Mouse (Mus musculus) kidney, postnatal 25 days (tissue): Measurements from ENCODE around the gene Map3k4.
A peak's percentile ranks its signal among the peaks of the same experiment; 100 is the strongest.

ENCODE experiments used
- DNase-seq, 2 experiments: peaks; one replicate each; pipeline ENCODE4 v3.0.0; 2021; ENCODE audit warnings: mixed read lengths in 2 of 2

Map3k4 gene

GRCm38 (mm10) chr17:12318663-12319201, at the start of gene Map3k4:
Map3k4 (minus strand) TSS chr17:12318796.
- peak; percentile 95 to 97 for DNase-seq

DNA sequence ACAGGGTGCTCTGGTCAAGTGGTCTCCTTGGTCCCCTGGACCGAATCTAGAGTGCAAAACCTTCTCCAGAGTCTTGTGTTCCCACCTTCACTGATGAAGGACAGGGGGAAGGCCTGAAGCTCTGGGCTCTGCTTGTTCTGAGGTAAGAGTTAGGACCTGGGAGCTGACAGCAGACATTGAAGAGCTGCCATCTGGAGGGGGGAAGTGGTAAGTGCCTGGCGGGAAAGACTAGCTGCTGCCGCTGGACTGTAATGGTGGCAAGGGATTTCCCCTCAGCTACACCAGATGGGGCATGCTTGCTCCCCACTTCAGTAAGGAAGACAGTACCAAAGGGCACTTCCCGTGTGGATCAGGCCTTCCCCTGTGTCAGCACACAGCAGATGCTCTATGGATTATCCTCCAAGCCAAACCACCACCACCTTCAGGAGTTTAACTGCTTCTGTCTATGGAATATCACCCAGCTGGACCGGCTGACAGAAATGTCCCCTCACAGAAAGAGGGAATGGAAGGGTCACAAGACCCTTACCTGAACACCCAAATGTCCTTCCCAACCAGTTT, 48.9 kb upstream of the Map3k4 start:
- peak; percentile 75 to 79 for DNase-seq

- DNase-seq, result no peak
Observed at GRCm38 (mm10) chr17:12364426-12364735, 45.8 kb upstream of the Map3k4 start.

- no peak for DNase-seq
Observed at GRCm38 (mm10) chr17:12363601-12364425, 45.2 kb upstream of the Map3k4 start.

- no peak for DNase-seq
Observed at GRCm38 (mm10) chr17:12359876-12360275, 41.3 kb upstream of the Map3k4 start.

GRCm38 (mm10) chr17:12352781-12353180, 34.2 kb upstream of the Map3k4 start:
- no peak for DNase-seq

GRCm38 (mm10) chr17:12351564-12351963, 33.0 kb upstream of the Map3k4 start:
- DNase-seq, result no peak

DNA sequence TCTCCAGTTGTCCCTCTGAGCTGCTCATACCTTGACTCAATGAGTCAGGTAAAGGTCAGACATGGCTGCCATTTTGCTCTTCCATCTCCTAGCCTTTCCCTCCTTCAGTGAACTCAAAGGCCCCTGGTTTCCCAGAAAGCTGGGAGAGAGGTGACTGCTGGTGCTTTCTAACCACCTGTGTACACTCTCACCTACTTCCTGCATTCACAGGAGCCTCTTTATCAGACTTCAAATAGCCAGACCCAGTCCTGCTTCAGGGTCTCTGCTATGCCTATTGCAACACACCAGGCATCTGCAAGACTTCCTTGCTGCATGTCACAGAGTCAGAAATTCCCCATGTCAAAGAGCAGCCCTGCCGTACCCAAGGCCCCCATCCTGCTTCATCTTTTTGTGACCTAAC, 28.9 kb upstream of the Map3k4 start:
- no peak for DNase-seq

- DNase-seq, result no peak
Observed at GRCm38 (mm10) chr17:12343702-12344376, 25.2 kb upstream of the Map3k4 start.

- peak; percentile 55 to 65 for DNase-seq
Observed at GRCm38 (mm10) chr17:12337156-12337555, 18.6 kb upstream of the Map3k4 start.

- DNase-seq, result peak; percentile 50 to 75
Observed at GRCm38 (mm10) chr17:12336073-12336868, 17.7 kb upstream of the Map3k4 start.

DNA sequence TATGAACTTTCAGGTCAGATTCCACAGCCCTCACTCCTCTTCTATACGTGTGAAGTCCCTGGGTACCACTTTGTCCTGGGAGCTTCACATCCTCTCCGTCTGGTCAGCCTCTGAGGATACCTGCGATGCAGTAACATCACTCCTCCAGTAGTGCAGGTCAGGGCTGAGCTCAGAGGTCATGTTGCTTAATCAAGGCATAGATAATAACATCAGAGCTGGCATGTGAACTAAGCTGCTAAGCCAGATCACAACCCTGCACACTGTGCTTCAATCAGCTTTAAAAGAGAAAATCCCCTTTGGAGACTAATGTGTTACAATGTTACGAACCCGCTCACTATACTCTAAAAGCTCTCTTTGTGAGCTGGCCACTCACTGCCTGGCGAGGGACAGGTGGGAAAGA, 16.5 kb upstream of the Map3k4 start:
- DNase-seq, result no peak

DNA sequence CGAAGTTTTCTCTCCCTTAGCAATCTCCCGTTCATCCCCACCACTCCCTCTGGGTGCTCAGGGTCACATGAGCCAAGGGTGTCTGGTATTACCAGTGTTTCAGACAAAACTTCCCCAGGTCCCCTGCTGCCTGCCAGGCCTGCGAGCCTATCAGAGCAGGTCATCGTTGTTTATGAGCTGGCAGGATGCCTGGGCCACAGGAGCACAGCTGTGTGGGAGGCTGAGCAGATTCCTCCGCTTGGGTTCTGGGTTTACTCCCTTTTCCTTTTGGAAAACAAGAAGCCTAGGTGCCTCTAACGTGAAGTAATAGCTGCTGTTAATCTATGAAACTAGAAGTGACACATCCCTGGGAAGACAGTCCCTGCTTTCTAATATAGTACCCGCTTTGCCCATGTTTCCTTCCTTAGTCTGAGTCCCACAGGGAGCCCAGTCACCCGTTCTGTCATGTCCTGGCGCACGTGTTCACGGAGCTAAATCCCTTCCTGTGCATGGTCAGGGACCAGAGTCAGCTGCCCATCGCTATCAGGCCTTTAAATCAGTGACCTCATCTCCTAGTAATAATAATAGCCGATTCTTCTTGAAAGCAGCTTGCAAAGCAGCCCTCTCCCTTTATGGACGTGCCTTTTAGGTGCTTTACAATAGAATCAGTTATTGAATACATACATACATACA, 9.4 kb upstream of the Map3k4 start:
- DNase-seq, result peak; percentile 83 to 88

GRCm38 (mm10) chr17:12319786-12320185, 1.2 kb upstream of the Map3k4 start:
- no peak for DNase-seq

DNA sequence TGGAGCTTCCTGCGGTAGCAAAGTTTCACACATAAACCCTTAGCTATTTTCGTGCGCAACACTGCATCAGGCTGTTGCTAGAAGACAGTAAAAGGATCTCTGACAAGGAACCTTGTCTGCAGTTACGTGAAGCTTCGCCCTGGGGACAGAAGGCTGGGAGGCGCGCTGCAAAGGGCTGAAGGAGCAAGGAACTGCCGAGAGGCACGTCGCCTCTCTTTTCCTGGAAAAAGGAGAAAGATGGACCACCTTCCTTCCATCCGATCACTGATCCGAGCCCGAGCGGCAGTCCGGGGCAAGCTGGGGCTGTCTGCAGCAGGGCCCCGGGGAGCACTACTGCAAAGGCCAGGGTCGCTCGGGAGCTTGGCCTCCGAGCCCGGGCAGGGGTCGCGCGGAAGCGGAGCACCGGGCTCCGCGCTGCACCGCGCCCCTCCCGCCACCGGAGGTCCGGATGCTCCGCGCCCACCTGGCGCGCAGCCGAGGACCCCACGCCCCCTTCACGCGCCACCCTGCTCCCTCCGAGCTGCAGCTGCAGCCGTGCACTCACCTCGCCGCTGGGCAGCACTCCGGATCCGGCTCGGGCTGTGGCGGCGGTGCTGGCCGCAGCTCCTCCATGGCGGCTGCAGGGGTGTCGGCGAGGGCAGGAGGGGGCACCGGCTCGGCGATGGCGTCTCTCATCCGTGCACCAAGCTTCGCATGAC, 493 bp downstream of the Map3k4 start:
- DNase-seq, result no peak

GRCm38 (mm10) chr17:12317607-12317953, 1.0 kb downstream of the Map3k4 start:
- DNase-seq, result no peak

DNA sequence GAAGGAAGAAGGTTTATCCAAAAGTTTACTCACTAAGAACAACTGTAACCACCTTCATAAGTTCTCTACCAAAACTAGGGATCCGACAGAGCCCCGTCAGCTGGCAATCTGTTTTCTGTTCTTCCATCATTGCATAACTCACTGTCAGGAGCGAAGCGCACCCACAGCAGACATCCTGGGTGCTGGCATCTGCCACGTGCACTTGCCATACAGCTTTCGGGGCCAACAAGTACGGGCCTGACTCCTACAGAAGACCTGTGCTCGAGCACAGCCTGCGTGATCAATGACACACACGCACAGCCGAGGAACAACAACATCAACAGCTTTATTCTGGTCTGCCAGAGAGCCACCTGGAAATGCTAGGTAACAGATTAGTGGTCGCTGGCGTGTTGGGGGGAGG, 2.3 kb downstream of the Map3k4 start:
- DNase-seq, result no peak

- no peak for DNase-seq
Observed at GRCm38 (mm10) chr17:12312248-12312647, 6.3 kb downstream of the Map3k4 start.

- DNase-seq, result no peak
Observed at GRCm38 (mm10) chr17:12309493-12309892, 9.1 kb downstream of the Map3k4 start.

GRCm38 (mm10) chr17:12309059-12309458, 9.5 kb downstream of the Map3k4 start:
- peak in 1 of 2 experiments; percentile 47 for DNase-seq

GRCm38 (mm10) chr17:12307251-12308135, 11.1 kb downstream of the Map3k4 start:
- no peak for DNase-seq
